In genomic region chr9:46015831-46016230, GRCm38 (mm10) we compare ENCODE assay signal across 8 mouse cellular contexts. TPM values are rescaled to one million over a fixed set of nuclear protein-coding genes. Genes with fewer than 3 reads are reported as not detected.
DNase-seq lines count a peak whose midpoint lies in the region; ATAC-seq and TF ChIP-seq lines count a peak whose summit lies in the region.

No protein-coding gene starts in this region.

- H3K9ac ChIP-seq in midbrain, embryonic 11.5 days (ENCODE audit: low read length) = no peak overlapping the region
- H3K9ac ChIP-seq in heart, embryonic 13.5 days = peak overlapping the region; percentile 67; the same call in 1 of the 2 replicates

- no peak overlapping the region for H3K4me3 ChIP-seq in midbrain, embryonic 11.5 days (ENCODE audit: low read depth, low read length)
- no peak overlapping the region for H3K4me3 ChIP-seq in midbrain, embryonic 10.5 days
- peak overlapping the region; percentile 99 for H3K4me3 ChIP-seq in heart, embryonic 13.5 days
- no peak overlapping the region for H3K4me3 ChIP-seq in myocyte

- H3K27ac ChIP-seq in midbrain, embryonic 11.5 days (ENCODE audit: low read depth, low read length) = no peak overlapping the region
- no peak overlapping the region for H3K27ac ChIP-seq in midbrain, embryonic 10.5 days (replicated peaks)
- peak overlapping the region; percentile 94 for H3K27ac ChIP-seq in heart, embryonic 13.5 days (replicated peaks)

- 34% methylated on average over 9 of the region's 9 CpGs for WGBS in midbrain, embryonic 11.5 days
- 41% methylated on average over 9 of the region's 9 CpGs for WGBS in midbrain, embryonic 10.5 days
- WGBS in heart, embryonic 13.5 days = 33% methylated on average over 9 of the region's 9 CpGs

- H3K4me2 ChIP-seq in midbrain, embryonic 11.5 days = no peak overlapping the region; the same call in 1 of the 2 replicates
- peak overlapping the region; percentile 83 for H3K4me2 ChIP-seq in heart, embryonic 13.5 days
- peak overlapping the region; percentile 100 for H3K4me2 ChIP-seq in myocyte (ENCODE audit: low read depth)

- no peaks in the 10 kb centered on the region for H3K9me3 ChIP-seq in midbrain, embryonic 11.5 days (ENCODE audit: control insufficient read depth, low read length)
- no peaks in the 10 kb centered on the region for H3K9me3 ChIP-seq in midbrain, embryonic 10.5 days (replicated peaks)
- no peaks in the 10 kb centered on the region for H3K9me3 ChIP-seq in heart, embryonic 13.5 days

- H3K36me3 ChIP-seq in midbrain, embryonic 11.5 days (ENCODE audit: control insufficient read depth, insufficient read depth, low read length) = no peaks in the 10 kb centered on the region; the same call in 1 of the 2 replicates
- H3K36me3 ChIP-seq in midbrain, embryonic 10.5 days = peaks cover 22% of the 10 kb centered on the region
- peaks cover 20% of the 10 kb centered on the region for H3K36me3 ChIP-seq in heart, embryonic 13.5 days
- H3K36me3 ChIP-seq in myocyte (ENCODE audit: control insufficient read depth, insufficient read depth) = no peaks in the 10 kb centered on the region

- TF ChIP-seq POLR2A in myocyte (IDR thresholded peaks at IDR 0.05; ENCODE audit: insufficient read length, low read depth) = no peak

- H3ac ChIP-seq in myocyte (ENCODE audit: control insufficient read depth, insufficient read length) = no peak overlapping the region

- peaks cover 24% of the 10 kb centered on the region for H3K4me1 ChIP-seq in midbrain, embryonic 11.5 days (ENCODE audit: control insufficient read depth, insufficient read depth, low read length)
- H3K4me1 ChIP-seq in midbrain, embryonic 10.5 days = peaks cover 52% of the 10 kb centered on the region
- peaks cover 63% of the 10 kb centered on the region for H3K4me1 ChIP-seq in heart, embryonic 13.5 days

- H3K79me2 ChIP-seq in myocyte (ENCODE audit: control insufficient read depth, insufficient read depth) = peaks cover 53% of the 10 kb centered on the region

- no peak for ATAC-seq in midbrain, embryonic 11.5 days (ENCODE audit: low FRiP score)
- no peak for ATAC-seq in heart, embryonic 13.5 days (ENCODE audit: extremely low read depth, insufficient number of reproducible peaks, low FRiP score, low TSS enrichment)

- DNase-seq in midbrain, embryonic 11.5 days (ENCODE audit: low spot score, missing footprints) = peak; percentile 73
- DNase-seq in midbrain, embryonic 10.5 days (ENCODE audit: low spot score) = no peak
- DNase-seq in cerebellum, postnatal 36 days = peak; percentile 42 to 57
- peak; percentile 66 to 85 for DNase-seq in kidney, postnatal 36 days
- DNase-seq in spleen, adult 18-20 months = no peak
- no peak for DNase-seq in thymus, postnatal 25 days

- no peaks in the 10 kb centered on the region for H3K27me3 ChIP-seq in midbrain, embryonic 11.5 days (ENCODE audit: control insufficient read depth, insufficient read depth, low read length)
- peaks cover 6% of the 10 kb centered on the region for H3K27me3 ChIP-seq in midbrain, embryonic 10.5 days (ENCODE audit: low read depth, poor library complexity, severe bottlenecking)
- no peaks in the 10 kb centered on the region for H3K27me3 ChIP-seq in heart, embryonic 13.5 days (replicated peaks)
- H3K27me3 ChIP-seq in myocyte (ENCODE audit: control insufficient read depth, insufficient read depth, insufficient read length) = no peaks in the 10 kb centered on the region

TF ChIP-seq in myocyte, 11 proteins besides CTCF, POLR2A, EP300 and RAD21:
- no peak for TF ChIP-seq MYOD1 (IDR thresholded peaks at IDR 0.05; ENCODE audit: control insufficient read depth in 1 of 3, insufficient read length in 2 of 3, low read depth in 2 of 3)
- no peak for TF ChIP-seq MAX (IDR thresholded peaks at IDR 0.05; ENCODE audit: low read depth)
- no peak for TF ChIP-seq MYOG (IDR thresholded peaks at IDR 0.05; ENCODE audit: control insufficient read depth in 1 of 3, insufficient read depth in 1 of 3, insufficient read length in 2 of 3, low read depth in 2 of 3)
- no peak for TF ChIP-seq CEBPB (IDR thresholded peaks at IDR 0.05; ENCODE audit: insufficient read depth, poor library complexity, severe bottlenecking)
- no peak for TF ChIP-seq SRF (IDR thresholded peaks at IDR 0.05; ENCODE audit: control insufficient read depth, insufficient read length, low read depth)
- TF ChIP-seq REST (IDR thresholded peaks at IDR 0.05; ENCODE audit: insufficient read depth, insufficient read length) = no peak
- TF ChIP-seq TCF12 (IDR thresholded peaks at IDR 0.05; ENCODE audit: insufficient read depth, poor library complexity, severe bottlenecking) = no peak
- no peak for TF ChIP-seq E2F4 (IDR thresholded peaks at IDR 0.05; ENCODE audit: insufficient read depth)
- no peak for TF ChIP-seq POLR2AphosphoS2 (IDR thresholded peaks at IDR 0.05; ENCODE audit: insufficient read length, low read depth)
- TF ChIP-seq USF1 (IDR thresholded peaks at IDR 0.05; ENCODE audit: low read depth) = no peak
- no peak for TF ChIP-seq TCF3 (IDR thresholded peaks at IDR 0.05; ENCODE audit: insufficient read length, low read depth)
TF ChIP-seq in myocyte: peak in this region for 0.

RNA-seq across cellular contexts. Expression of gene Sik3, which starts 3.2 kb away (rescaled TPM):
- polyA plus RNA-seq in midbrain, embryonic 11.5 days (2014; fragmentation: Nextera tagmentation; extraction: Ambion mirVana) = 8.7 and 8.9 TPM in 2 replicates
- polyA plus RNA-seq in midbrain, embryonic 10.5 days (2016; fragmentation: Nextera tagmentation; extraction: Ambion mirVana) = 3.9 and 4.5 TPM in 2 replicates
- polyA plus RNA-seq in heart, embryonic 13.5 days (2015; fragmentation: Nextera tagmentation; extraction: Ambion mirVana) = 4.7 and 5.8 TPM in 2 replicates
- polyA plus RNA-seq in myocyte (2012; fragmentation: generic; extraction: Trizol) = 29.4 TPM

RNA-seq across cellular contexts. Expression of gene Pafah1b2, which starts 3.3 kb away (rescaled TPM):
- 274 and 275 TPM in 2 replicates for polyA plus RNA-seq in midbrain, embryonic 11.5 days (2014; fragmentation: Nextera tagmentation; extraction: Ambion mirVana)
- 276 and 298 TPM in 2 replicates for polyA plus RNA-seq in midbrain, embryonic 10.5 days (2016; fragmentation: Nextera tagmentation; extraction: Ambion mirVana)
- polyA plus RNA-seq in heart, embryonic 13.5 days (2015; fragmentation: Nextera tagmentation; extraction: Ambion mirVana) = 133 and 137 TPM in 2 replicates
- polyA plus RNA-seq in myocyte (2012; fragmentation: generic; extraction: Trizol) = 86.8 TPM

Comparison
In these comparisons a context has a peak if more than half of its experiments do, and no peak if none do; other contexts are left out.
1. DNase-seq: peak in midbrain, embryonic 11.5 days (single experiment), cerebellum, postnatal 36 days (2 of 2) and kidney, postnatal 36 days (2 of 2); none in midbrain, embryonic 10.5 days (single experiment), spleen, adult 18-20 months (0 of 2) and thymus, postnatal 25 days (single experiment).